Mouse (Mus musculus) left cerebral cortex, adult 8-10 months (tissue): ENCODE measurements around the gene Med12. TPM values are rescaled to one million over a fixed set of nuclear protein-coding genes. Genes with fewer than 3 reads are reported as not detected.

Source experiments
- total RNA-seq, 4 experiments: library from RNA; stranded (reverse); gene quantifications; 2 replicates each; pipeline ENCODE4 v1.2.4; 2022

Med12 gene
- total RNA-seq, 4 experiments from 2014 or later, result 20.0 to 29.2 (median 23.7) TPM

Other genes with a start within 250 kb of the Med12 start
- gene Tex11, start 214.4 kb upstream of the Med12 start, total RNA-seq, result under 1 TPM; 0.14 to 0.30 (median 0.24) TPM
- gene Slc7a3, start 188.0 kb upstream of the Med12 start, total RNA-seq, result 1 to 10 TPM; 5.4 to 9.3 (median 7.8) TPM
- gene Snx12, start 51.5 kb upstream of the Med12 start, total RNA-seq, result 10 to 100 TPM; 72.5 to 90.1 (median 77.3) TPM
- 10 to 100 TPM; 16.8 to 19.8 (median 17.4) TPM for gene Foxo4, start 19.5 kb upstream of the Med12 start, total RNA-seq
- not detected for gene Gm614, start 10.0 kb upstream of the Med12 start, total RNA-seq
- gene Il2rg, start 5.8 kb upstream of the Med12 start, total RNA-seq, result 1 to 10 TPM in 3 of 4 experiments, under 1 TPM in 1; 0.83 to 1.8 (median 1.3) TPM
- not detected for gene Gm20489, start 5.0 kb upstream of the Med12 start, total RNA-seq
- gene Nlgn3, start 25.1 kb downstream of the Med12 start, total RNA-seq, result 100 to 1,000 TPM; 136 to 147 (median 143) TPM
- 10 to 100 TPM; 19.0 to 20.0 (median 19.3) TPM for gene Gjb1, start 102.3 kb downstream of the Med12 start, total RNA-seq
- gene Zmym3, start 146.8 kb downstream of the Med12 start, total RNA-seq, result 100 to 1,000 TPM; 145 to 161 (median 153) TPM
- 100 to 1,000 TPM; 111 to 132 (median 113) TPM for gene Nono, start 155.3 kb downstream of the Med12 start, total RNA-seq
- gene Itgb1bp2, start 175.1 kb downstream of the Med12 start, total RNA-seq, result 1 to 10 TPM in 2 of 4 experiments, under 1 TPM in 2; 0.42 to 1.7 (median 1.0) TPM